In the genomic region with DNA sequence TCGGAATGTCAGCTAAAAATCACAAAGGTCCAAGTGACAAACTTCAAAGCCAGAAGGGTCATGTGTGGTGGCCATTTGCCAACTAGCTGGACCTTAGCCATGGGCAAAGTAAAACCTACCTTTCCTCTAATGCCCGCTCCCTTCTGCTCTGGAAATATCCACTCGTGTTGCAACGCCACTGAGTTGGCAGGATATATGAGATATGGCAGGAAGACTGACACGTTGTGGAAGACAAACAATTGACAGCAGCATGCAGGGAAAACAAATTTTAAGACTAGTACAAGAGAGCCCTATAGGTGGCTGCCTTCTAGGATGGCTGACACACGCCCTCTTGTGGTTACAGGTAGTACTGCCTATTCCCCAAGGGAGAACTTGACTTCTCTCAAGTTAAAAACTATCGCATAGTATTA, we compare ENCODE assay signal across 9 mouse cellular contexts. TPM values are rescaled to one million over a fixed set of nuclear protein-coding genes. Genes with fewer than 3 reads are reported as not detected.
DNase-seq lines count a peak whose midpoint lies in the region; ATAC-seq and TF ChIP-seq lines count a peak whose summit lies in the region.
"Had no signal": no experiment of that assay in that cellular context is flagged by ENCODE, and none has a peak within 500 bp of the region (broad histone marks: within the 10 kb centered on the region; RNA-seq: fewer than 3 reads in every experiment).

No protein-coding gene starts in this region.

- 0 out of 2 replicates have a peak, but pooled peaks have one; percentile 11 for TF ChIP-seq CTCF in bone marrow, adult 2 months (IDR thresholded peaks at IDR 0.05; ENCODE audit: control insufficient read depth, insufficient read depth, low read length)

- H3K27ac ChIP-seq in heart, embryonic 10.5 days: no peak overlapping the region
- H3K27ac ChIP-seq in bone marrow, adult 2 months (ENCODE audit: control insufficient read depth, insufficient read depth, low read depth, low read length, poor library complexity): no peak overlapping the region
- H3K27ac ChIP-seq in forebrain, embryonic 15.5 days (replicated peaks): no peak overlapping the region
- no peak overlapping the region for H3K27ac ChIP-seq in midbrain, embryonic 11.5 days (ENCODE audit: low read depth, low read length)

- no peak overlapping the region for H3K4me2 ChIP-seq in forebrain, embryonic 15.5 days (replicated peaks)
- H3K4me2 ChIP-seq in midbrain, embryonic 11.5 days: no peak overlapping the region

- H3K9me3 ChIP-seq in heart, embryonic 10.5 days: no peaks in the 10 kb centered on the region
- no peaks in the 10 kb centered on the region for H3K9me3 ChIP-seq in forebrain, embryonic 15.5 days
- H3K9me3 ChIP-seq in midbrain, embryonic 11.5 days (ENCODE audit: control insufficient read depth, low read length): no peaks in the 10 kb centered on the region
- H3K9me3 ChIP-seq: megakaryocyte, embryonic 14.5 days had no signal

- no peaks in the 10 kb centered on the region for H3K4me1 ChIP-seq in heart, embryonic 10.5 days
- H3K4me1 ChIP-seq in bone marrow, adult 2 months (ENCODE audit: control insufficient read depth, insufficient read depth, low read length): no peaks in the 10 kb centered on the region
- no peaks in the 10 kb centered on the region for H3K4me1 ChIP-seq in forebrain, embryonic 15.5 days
- no peaks in the 10 kb centered on the region for H3K4me1 ChIP-seq in midbrain, embryonic 11.5 days (ENCODE audit: control insufficient read depth, insufficient read depth, low read length)
- H3K4me1 ChIP-seq: megakaryocyte, embryonic 14.5 days had no signal

- no peaks in the 10 kb centered on the region for H3K36me3 ChIP-seq in heart, embryonic 10.5 days
- no peaks in the 10 kb centered on the region for H3K36me3 ChIP-seq in forebrain, embryonic 15.5 days
- H3K36me3 ChIP-seq in midbrain, embryonic 11.5 days (ENCODE audit: control insufficient read depth, insufficient read depth, low read length): no peaks in the 10 kb centered on the region

- DNase-seq in heart, adult 8-10 months (ENCODE audit: low spot score): peak; percentile 71
- DNase-seq in heart, embryonic 10.5 days (ENCODE audit: low spot score): no peak
- peak; percentile 44 for DNase-seq in hindlimb bud, embryonic 11.5 days (ENCODE audit: extremely low spot score, low read depth, low spot score)
- peak; percentile 58 to 71 for DNase-seq in left cerebral cortex, postnatal 10 days (ENCODE audit: extremely low spot score in 1 of 2, low spot score in 2 of 2)
- peak; percentile 94 for DNase-seq in midbrain, embryonic 11.5 days (ENCODE audit: low spot score, missing footprints)
- peak; percentile 83 for DNase-seq in testis, postnatal 10 days (ENCODE audit: low spot score)

- H3K4me3 ChIP-seq in heart, embryonic 10.5 days: no peak overlapping the region
- H3K4me3 ChIP-seq in bone marrow, adult 2 months (replicated peaks; ENCODE audit: control insufficient read depth, low read depth, low read length): no peak overlapping the region
- no peak overlapping the region for H3K4me3 ChIP-seq in forebrain, embryonic 15.5 days
- no peak overlapping the region for H3K4me3 ChIP-seq in midbrain, embryonic 11.5 days (ENCODE audit: low read depth, low read length)
- H3K4me3 ChIP-seq: megakaryocyte, embryonic 14.5 days had no signal

- intact Hi-C loops in left cerebral cortex, postnatal 10 days (cut with DNase I): loop anchor here (2.0 to 5.0 kb wide), 3 partner anchors 114 to 261 kb away; no protein-coding TSS in a partner anchor

- no peaks in the 10 kb centered on the region for H3K27me3 ChIP-seq in heart, embryonic 10.5 days (ENCODE audit: insufficient read depth, poor library complexity, severe bottlenecking)
- H3K27me3 ChIP-seq in forebrain, embryonic 15.5 days: no peaks in the 10 kb centered on the region
- H3K27me3 ChIP-seq in midbrain, embryonic 11.5 days (ENCODE audit: control insufficient read depth, insufficient read depth, low read length): no peaks in the 10 kb centered on the region

- no peak overlapping the region for H3K9ac ChIP-seq in forebrain, embryonic 15.5 days (replicated peaks)
- no peak overlapping the region for H3K9ac ChIP-seq in midbrain, embryonic 11.5 days (ENCODE audit: low read length)

- peak; percentile 73 for ATAC-seq in forebrain, embryonic 15.5 days (replicated peaks)
- peak; percentile 70 for ATAC-seq in midbrain, embryonic 11.5 days (ENCODE audit: low FRiP score)

- 47% methylated on average over 7 of the region's 7 CpGs for WGBS in heart, embryonic 10.5 days
- 21% methylated on average over 7 of the region's 7 CpGs for WGBS in bone marrow, adult 2 months
- 44% methylated on average over 7 of the region's 7 CpGs for WGBS in forebrain, embryonic 15.5 days
- WGBS in midbrain, embryonic 11.5 days: 53% methylated on average over 7 of the region's 7 CpGs

- TF ChIP-seq POLR2A in bone marrow, adult 2 months (IDR thresholded peaks at IDR 0.05; ENCODE audit: borderline replicate concordance, control insufficient read depth, low read depth, low read length): no peak

RNA-seq across cellular contexts. Expression of a gene that starts 8.1 kb away (rescaled TPM):
- total RNA-seq in heart, adult 8-10 months (2022): not detected
- not detected in 2 replicates for polyA plus RNA-seq in heart, embryonic 10.5 days (2016; fragmentation: Nextera tagmentation; extraction: Ambion mirVana)
- polyA plus RNA-seq in bone marrow, adult 2 months (2011; ENCODE audit: insufficient read depth, insufficient read length, low replicate concordance, missing spikeins): not detected in 2 replicates
- polyA plus RNA-seq in forebrain, embryonic 15.5 days (2015; fragmentation: Nextera tagmentation; extraction: Ambion mirVana): not detected in 2 replicates
- total RNA-seq in left cerebral cortex, postnatal 10 days (2021): not detected
- polyA plus RNA-seq in midbrain, embryonic 11.5 days (2014; fragmentation: Nextera tagmentation; extraction: Ambion mirVana): not detected in 2 replicates

RNA-seq across cellular contexts. Expression of a gene that starts 34.3 kb away (rescaled TPM):
- not detected for total RNA-seq in heart, adult 8-10 months (2022)
- not detected in 2 replicates for polyA plus RNA-seq in heart, embryonic 10.5 days (2016; fragmentation: Nextera tagmentation; extraction: Ambion mirVana)
- 63.2 and 88.6 TPM in 2 replicates for polyA plus RNA-seq in bone marrow, adult 2 months (2011; ENCODE audit: insufficient read depth, insufficient read length, low replicate concordance, missing spikeins)
- 0.63 and 2.1 TPM in 2 replicates for polyA plus RNA-seq in forebrain, embryonic 15.5 days (2015; fragmentation: Nextera tagmentation; extraction: Ambion mirVana)
- total RNA-seq in left cerebral cortex, postnatal 10 days (2021): under 1 TPM; 0.49 to 0.90 TPM
- polyA plus RNA-seq in midbrain, embryonic 11.5 days (2014; fragmentation: Nextera tagmentation; extraction: Ambion mirVana): not detected in 2 replicates

Comparison
In these comparisons a context has a peak if more than half of its experiments do, and no peak if none do; other contexts are left out.
1. RNA of a gene that starts 34.3 kb away (polyA plus RNA-seq): 63.2 to 88.6 TPM in bone marrow, adult 2 months; 0.63 to 2.1 TPM in forebrain, embryonic 15.5 days, not detected in heart, embryonic 10.5 days and not detected in midbrain, embryonic 11.5 days; every median in the first group is over 10 times any median in the second.